Mouse (Mus musculus) mouse trophoblast stem cell (cell line): ENCODE measurements around the gene Swt1.
"Not testable (repeated sequence)": the region's sequence is repeated elsewhere in the genome, so short reads cannot be mapped to it uniquely, and the experiment has no call there.

Experiments
- in situ Hi-C, 2 experiments: fragments of 300-500 bp; cut with MseI, MboI; formaldehyde crosslinking; loops; 2 replicates in 1 of 2; 3 replicates in 1 of 2; pipeline ENCODE4 v1.15.1; 2025

The Swt1 gene

DNA sequence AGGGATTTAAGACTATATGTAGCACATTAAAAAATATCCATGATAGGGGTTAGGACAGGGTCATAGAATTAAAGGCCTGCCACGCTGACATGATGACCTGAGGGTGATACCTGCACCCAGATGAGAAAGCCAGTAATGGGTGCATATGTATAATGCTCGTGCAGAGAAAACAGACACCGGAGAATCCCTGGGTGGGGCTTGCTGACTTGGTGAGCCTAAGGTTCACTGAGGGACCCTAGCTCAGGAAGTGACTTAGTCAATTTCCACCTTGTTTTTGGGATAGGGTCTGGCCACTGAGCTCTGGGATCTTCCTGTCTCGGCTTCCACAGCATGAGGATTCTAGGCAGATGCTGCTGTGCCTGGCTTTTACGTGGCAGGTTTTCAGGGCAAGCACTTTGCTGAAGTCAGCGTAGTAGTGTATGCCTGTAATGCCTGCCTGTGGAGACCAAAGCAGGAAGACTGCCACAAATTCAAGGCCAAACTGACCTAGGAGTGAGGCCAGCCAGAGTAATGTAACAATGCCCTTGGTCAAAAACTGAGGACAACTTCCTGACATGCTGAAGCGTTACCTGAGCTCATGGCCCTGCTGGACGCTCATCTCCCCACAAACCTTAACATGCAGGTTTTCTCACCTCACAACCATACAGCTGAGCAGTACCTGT, 61.2 kb downstream of the Swt1 start:
- in situ Hi-C loops: no loop called here

DNA sequence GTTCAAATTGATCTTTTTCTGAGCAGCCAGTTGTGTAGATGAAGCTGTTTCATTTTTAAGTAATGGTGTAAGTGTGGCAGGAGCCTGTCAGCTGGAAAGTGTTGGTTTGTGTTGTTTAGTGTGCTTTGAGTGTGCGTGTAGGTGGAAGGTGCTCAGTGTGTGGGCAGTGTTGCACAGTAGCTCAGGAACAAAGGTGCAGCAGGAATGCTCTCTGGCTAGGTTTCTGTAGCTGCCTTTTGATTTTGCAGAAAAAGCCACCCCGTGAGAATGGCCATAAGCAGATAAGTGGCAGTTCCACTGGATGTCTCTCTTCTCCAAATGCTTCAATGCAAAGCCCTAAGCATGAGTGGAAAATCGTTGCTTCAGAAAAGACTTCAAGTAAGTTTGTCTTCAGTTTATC, 68.9 kb downstream of the Swt1 start:
- in situ Hi-C loops: loop anchor here in 1 of 2 experiments (10.0 kb wide), 1 partner anchor 285 kb away; no protein-coding TSS in a partner anchor

DNA sequence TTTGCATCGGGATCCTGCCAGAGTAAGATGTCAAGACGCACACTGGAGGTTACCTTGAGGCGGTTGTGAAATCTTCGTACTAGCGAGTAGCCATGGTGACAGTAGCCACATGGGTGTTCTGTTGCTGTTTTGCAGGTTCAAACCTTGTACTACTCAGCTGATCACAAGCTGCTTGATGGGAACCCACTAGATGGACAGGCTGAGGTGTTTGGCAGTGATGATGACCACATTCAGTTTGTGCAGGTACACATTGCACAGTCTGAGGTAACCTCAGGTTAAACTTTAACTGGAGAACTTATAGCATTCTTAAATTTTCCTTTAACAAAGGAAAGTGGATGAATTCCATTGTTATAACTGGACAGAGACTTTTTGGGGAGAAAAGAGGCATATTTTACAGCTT, 72.3 kb downstream of the Swt1 start:
- in situ Hi-C loops: loop anchor here in 1 of 2 experiments (10.0 kb wide), 1 partner anchor 281 kb away; no protein-coding TSS in a partner anchor

DNA sequence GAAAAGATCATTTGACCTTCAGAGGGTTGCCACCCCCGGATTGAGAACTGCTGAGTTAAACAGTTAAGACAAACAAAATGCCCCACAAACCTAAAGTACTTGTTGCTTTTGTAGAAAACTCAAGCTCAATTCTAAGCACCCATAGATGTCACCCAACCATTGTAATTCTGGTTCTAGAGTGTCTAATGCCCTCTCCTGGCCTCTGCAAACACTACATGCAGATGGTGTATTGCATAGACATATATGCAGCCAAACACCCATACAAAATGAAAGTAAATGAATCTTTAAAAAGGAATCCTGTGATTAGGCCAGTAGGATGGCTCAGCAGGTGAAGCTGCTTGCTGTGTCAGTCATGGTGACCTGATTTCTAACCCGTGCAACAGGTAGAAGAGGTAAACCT, 75.3 kb downstream of the Swt1 start:
- in situ Hi-C loops: loop anchor here (5.0 to 10.0 kb wide), 2 partner anchors 276 to 278 kb away; no protein-coding TSS in a partner anchor

DNA sequence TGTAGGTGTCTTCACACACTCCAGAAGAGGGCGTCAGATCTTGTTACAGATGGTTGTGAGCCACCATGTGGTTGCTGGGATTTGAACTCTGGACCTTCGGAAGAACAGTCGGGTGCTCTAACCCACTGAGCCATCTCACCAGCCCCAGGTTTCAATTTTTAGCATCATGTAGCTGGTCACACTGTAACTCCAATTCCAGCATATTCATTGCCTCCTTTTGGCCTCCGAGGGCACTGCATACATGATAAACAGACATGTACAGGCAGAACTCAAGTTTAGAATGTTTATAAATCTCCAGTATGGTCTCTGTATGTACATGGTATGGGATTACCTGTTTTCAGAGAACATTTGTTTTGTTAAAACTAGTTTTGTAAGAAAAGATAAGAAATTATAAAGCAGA, 80.0 kb downstream of the Swt1 start:
- in situ Hi-C loops: not testable (repeated sequence)

DNA sequence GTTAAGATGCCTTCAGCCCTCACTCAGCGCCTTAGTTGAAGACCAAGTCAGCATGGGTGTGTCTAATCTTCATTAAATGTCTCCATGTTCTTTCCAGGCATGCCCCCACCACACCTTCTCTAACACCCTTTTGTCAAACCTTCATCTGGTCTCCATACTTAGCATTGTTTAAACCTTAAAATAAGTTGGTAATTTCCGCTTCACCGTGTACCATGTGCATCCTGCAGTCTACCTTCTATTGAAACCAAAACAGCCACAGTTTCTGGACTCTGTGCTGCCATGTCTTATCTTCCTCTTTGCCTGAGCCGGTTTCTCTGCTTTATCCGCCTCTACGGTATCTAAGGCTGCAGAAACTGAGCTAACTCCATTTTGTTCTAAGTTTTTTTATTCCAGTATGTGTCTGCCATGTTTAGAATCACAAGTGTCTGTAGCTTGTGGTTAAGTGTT, 81.6 kb downstream of the Swt1 start:
- in situ Hi-C loops: no loop called here

DNA sequence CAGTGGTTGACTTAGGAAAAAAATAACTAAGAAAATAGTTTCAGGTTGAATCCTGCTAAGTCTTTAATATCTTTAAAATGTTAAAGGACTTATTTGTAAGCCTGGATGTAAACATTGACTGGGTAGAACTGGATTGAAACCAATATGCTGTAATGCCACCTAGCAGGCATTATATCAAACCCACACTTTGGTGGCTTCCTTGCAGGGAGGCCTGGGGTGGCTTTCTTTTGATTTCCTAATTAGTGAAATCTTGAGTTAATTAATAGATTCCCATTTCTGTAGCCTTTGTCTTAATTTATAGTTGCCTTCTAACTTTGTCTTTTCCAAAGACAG, 82.4 kb downstream of the Swt1 start:
- in situ Hi-C loops: no loop called here

DNA sequence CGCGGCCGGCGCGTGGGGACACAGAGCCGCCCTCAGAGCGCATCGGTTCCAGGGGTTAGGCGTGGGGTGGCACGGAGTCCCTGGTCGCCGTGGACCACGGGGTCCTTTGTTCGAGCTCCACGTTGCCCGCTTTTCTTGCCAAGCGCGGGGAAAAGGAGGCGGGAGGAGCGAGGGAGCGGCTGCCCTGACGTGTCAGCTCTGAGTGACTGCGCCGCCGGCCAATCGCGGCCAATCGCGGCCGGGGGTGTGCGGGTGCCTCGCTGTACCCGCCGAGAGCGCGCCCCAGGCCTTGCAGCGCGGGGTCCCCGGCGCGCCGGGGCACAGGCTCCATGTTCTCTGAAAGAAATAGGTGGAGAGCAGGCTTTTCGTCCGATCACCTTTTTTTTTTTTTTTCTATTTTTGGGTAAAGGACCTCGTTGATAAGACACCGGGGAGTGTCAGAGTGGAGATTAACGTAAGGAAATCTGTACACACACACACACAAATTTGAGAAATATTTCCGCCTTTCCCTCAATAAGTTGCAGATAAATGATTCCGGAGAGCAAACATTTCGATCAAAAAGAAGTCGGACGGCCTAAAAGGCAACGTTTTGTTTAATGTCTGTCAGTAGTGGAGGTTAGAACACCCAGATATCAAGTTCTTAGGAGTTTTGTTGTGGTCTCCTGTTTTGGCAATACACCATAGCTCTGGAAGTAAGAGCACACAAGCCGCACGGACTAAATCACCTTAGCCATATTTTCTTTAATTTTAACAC, 83.0 kb downstream of the Swt1 start:
- in situ Hi-C loops: no loop called here

DNA sequence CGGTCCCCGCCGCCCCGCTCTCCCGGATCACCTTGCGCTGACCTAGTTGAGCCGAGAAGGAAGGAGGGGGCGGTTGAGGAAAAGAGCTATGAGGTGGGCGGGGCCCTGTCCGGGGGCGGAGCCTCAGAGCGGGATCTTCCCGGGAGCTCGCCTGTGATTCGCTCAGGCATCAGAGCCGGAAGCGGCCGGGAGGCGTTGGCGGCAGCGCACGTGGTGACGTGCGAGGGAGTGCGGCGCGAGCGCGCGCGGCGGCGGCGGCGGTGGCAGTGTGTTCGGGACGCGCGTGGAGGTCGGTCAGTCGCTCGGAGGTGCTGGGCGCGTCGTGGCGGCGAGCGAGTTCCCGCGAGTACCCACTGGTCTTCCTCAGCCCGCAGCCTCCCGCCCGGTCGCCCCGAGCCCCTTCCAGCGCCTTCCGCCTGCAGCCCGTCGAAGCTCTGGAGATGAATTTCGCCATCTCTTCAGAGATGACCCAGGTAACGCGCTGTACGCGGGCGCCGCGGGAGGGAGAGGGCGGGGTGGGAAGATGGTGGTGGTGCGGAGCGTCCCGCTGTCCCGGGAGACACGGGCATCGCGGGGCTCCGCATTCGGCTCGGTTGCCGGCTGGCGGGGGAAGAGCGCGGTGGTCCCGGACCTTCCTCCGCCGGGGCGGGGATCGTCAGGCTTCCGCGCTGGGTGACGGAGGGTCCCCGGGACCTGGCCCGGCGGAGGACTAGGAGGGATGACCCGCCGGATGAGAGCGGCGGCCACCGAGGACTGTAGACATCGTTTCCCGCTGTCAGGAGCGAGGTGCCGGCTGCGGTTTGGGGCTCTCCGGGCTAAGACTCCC, 83.8 kb downstream of the Swt1 start, which contains the start of gene Ivns1abp:
Gene Ivns1abp, plus strand, starts transcription at position 195 of the 826 bp plus-strand sequence.
- in situ Hi-C loops: no loop called here

DNA sequence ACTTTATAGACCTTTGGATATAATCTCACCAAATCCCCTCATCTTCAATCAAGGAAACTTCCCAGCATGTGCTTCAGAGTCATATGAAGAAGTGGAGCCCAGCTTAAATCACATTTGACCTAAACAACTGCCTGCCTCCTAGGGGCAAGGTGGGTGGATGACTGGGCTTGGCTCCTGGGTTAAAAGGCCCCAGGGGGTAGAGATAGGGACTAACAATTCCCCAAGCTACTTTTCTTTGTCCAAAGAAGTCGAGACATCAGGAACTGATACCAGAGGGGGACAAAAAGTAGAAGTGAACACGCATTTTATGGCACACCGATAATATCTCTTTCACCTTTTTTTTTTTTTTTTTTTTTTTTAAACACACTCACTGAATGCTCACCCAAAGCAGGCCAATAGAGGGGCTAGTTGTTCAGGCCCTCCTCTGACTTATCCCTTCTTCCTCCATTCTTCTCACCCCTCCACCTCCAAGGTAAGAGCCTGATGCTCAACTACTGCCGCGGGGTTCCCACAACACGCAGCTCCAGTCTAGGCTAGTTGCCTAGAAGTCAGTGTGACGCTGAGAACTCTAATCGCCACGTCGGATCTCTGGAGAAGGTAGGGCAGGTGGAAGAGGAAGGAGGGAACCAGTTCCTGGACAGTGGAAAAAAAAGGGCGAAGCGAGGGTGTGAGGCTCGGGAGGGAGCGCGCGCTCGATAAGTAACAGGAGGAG, 84.5 kb downstream of the Swt1 start:
- in situ Hi-C loops: no loop called here

DNA sequence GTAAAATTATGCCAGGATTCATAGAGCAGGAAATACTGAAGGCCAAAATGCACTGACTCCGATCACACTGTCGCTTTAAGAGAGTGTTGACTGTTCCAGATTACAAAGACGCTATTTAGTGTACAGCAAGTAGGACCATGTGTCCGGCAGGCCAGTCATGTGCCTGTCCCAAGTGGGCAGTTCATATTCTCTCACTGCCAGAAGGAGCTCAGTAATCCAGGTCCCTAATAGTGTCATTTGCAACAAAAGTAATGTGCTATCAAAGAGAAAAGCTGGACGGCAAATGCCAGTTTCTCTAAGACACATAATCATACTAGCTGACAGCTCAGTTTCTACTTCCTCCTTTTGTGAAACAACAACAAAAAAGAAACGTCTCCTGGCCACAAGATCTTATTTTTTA, 85.3 kb downstream of the Swt1 start:
- in situ Hi-C loops: no loop called here

DNA sequence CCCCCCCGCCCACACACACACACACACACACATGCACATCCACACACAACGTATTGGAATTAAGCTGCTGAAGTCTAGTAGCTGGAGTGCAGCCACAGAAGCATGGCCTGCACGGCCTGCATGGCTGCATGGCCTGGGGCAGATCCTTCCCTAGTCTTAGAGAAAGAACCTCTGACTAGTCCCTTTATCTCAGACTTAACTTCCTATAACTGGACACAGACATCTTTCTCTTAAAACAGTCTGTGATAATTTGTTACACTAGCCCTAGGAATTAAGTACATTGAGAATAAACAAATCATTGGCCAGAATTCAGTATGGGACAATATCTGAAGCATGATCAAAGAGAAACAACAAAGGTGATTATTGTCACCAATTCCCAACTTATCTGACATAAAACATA, 85.9 kb downstream of the Swt1 start:
- in situ Hi-C loops: no loop called here

DNA sequence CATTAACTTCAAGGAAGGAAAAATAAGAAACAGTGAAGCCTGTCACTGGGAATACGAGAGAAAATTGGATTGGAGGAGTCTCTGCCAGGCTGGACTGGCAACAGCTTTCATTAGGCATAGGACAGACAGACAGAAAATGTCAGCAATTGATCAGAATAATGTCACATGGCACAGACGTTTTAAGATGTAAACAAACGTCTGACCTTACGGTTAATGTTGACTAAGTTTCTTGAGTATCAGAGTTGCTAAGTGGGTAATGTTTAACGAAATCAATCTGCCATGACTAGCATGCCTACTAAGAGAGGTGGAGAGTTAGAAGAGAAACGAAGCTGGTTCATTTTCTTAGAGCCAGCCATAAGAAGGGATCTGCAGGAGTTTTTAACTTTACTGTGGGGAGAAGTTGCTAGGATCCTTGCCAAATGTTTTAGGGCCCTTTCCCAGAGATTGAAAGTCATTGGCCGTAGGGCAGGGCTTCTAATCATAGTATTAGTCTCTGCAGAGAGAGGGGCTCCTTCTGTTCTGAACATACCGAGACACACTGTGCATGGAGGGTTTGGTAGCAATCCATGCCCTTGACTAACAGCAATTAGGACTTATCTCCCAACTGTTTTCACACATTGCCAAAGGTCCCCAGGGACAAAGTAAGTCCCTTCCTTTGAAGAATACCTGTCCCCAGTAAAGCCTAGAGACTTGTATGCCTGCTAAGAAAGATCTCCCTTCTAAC, 86.8 kb downstream of the Swt1 start:
- in situ Hi-C loops: no loop called here

DNA sequence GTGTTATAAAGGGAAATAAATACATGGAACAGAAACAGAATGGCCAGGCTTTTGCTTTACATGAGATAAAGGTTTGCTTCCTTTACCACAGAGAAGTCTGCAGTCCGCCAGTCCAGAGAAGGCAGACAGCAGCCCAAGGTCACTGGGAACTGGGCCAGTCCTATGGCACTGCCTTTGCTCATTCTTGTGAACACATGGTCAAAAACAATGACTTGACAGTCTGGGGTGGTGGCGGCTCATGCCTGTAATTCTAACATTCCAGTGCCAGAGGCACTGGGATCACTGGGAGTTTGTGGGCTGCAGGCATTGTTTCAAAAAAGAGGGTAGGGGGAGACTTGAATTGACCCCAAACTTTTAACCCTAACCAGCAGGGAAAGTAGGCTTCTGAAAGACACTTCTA, 89.3 kb downstream of the Swt1 start:
- in situ Hi-C loops: no loop called here

DNA sequence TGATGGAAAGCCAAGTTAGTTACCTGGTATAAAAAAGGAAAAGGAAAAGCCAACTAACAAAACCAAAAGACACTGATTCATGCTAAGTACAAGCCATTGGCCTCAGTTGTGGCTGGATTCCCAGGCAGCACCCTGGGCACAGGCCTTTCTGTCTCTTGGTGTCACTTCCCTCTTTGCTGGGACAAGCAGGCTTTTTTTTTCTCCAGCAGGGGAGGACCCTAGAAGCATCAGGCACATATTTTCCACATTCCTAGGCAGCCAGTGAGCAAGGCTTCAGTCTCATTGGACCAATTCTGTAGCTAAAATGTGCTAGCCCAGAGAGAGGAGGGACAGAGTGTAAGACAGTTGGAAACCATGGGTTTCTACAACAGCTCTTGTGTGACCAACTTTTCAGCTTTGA, 90.0 kb downstream of the Swt1 start:
- in situ Hi-C loops: no loop called here

DNA sequence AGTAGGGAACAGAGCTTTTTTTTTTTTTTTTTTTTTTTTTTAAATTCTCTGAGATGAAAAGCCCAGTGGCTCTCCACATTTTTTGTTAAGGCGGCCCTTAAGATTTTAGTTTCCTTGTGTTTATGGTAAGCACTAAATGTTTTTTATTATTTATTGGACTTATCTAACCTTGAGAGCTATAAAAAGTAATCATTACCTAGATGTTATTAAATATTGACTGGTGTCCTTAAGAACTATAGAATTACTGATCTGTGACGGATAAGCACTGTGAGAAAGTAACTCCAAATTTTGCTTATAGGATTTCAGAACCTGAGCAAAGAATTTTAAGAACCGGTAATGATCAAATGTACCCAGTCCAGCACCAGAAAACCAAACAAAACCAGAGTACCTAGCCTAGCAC, 95.4 kb downstream of the Swt1 start:
- in situ Hi-C loops: no loop called here

DNA sequence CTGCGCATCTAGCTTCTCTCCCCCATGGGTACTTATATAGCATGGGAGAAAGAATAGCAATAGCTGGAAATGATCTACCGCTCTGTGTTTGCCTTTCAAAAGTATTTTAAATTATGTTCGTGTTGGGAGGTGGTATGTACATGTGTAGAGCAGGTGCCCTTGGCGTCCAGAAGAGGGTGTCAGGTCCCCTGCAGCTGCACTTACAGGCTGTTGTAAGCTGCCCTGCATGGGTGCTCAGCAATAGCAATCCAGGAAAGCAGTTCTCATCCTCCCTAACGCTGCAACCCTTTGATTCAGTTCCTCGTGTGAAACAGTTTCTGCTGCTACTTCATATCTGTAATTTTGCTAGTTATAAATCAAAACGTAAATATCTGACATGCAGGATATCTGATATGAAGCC, 98.7 kb downstream of the Swt1 start:
- in situ Hi-C loops: no loop called here

DNA sequence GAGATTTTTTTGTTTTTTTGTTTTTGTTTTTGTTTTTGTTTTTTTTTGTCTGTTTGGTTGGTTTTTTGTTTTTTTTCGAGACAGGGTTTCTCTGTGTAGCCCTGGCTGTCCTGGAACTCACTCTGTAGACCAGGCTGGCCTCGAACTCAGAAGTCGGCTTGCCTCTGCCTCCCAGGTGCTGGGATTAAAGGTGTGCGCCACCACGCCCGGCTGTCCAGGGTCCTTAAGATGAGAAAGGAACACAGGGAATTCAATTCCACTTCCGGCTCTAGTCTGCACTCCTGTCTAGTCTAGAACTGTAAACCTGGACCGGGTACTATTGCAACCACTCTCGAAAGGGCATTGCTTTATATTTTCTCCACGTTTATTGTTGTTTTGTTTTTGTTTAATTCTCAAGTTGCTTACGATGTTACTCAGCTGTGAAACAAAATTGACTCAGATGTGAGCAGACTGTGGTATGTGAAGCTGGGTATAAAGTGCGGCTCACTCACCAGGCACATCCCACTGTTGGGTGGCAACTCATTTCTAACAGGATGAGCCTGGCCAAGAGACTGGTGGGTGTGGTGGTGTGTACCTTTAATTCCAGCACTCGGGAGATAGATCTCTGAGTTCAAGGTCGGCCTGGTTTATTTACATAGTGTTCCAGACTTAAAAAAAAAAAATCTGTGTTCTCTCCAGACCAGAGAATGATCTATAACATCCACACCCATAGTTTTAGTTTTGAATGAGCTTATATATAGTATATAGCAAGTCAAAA, 99.7 kb downstream of the Swt1 start:
- in situ Hi-C loops: no loop called here

DNA sequence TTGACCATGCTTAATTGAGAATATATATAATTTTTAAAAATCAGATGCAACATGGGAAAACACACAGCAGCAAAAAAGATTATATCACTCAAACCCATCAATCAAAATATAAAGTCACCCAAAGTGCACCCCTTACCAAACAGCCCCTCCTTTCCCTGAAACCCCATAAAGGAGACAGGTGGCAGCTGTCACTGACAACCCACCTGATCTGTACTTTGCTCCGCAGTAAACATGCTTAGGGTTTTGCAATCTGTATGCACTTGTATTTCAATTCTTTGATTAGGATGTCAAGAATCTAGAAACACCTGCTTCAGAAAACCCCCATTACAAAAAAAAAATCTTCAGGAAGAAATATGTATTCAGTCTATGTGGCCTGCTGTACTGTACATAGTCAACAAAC, 102.9 kb downstream of the Swt1 start:
- in situ Hi-C loops: no loop called here

DNA sequence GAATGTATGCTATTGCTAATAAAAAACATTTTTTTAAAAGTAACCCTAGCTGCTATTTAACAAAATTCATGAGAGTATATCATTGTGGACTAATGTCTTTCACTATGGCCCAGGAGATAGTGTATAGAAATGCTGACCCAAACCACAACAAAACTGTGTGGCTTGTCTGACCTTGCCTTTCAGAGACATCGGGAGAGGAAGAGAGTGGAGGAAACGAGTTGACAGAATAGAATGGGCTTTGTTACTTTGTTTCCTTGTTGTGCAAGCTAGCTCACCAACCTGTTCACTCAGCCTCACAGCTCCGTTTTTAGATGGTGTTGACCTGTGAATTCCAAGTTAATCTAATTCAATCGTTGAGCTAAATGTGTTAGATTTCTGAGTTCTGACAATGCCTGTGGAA, 107.8 kb downstream of the Swt1 start:
- in situ Hi-C loops: no loop called here
